Comparison of ENCODE assay signal across 21 mouse cellular contexts in the genomic region with DNA sequence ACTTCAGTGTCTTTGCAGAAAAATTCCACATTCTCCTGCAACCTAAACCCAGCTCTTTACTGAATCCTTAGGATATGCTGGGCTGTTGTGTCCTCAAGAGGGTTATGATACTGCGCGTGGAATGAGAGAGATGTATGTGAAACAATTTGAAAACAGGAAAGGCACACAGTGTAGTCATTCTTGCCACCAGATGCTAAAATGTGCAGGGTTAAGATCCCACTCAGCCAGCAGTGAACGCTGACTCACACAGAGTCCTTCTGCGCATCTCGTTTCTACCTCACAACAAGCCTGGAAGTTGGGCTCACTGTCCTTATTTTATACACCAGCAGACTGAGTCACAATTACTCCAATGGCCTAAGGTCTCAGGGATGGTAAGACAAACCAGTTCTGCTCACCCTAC. TPM values are rescaled to one million over a fixed set of nuclear protein-coding genes. Genes with fewer than 3 reads are reported as not detected.
DNase-seq lines count a peak whose midpoint lies in the region; ATAC-seq and TF ChIP-seq lines count a peak whose summit lies in the region.
"Had no signal": no experiment of that assay in that cellular context is flagged by ENCODE, and none has a peak within 500 bp of the region (broad histone marks: within the 10 kb centered on the region; RNA-seq: fewer than 3 reads in every experiment).

No protein-coding gene starts in this region.

- peak overlapping the region; percentile 46; the same call in 1 of the 2 replicates for H3K27ac ChIP-seq in hindbrain, embryonic 10.5 days
- H3K27ac ChIP-seq in hindbrain, embryonic 11.5 days (ENCODE audit: low read depth, low read length) = no peak overlapping the region
- H3K27ac ChIP-seq in midbrain, embryonic 11.5 days (ENCODE audit: low read depth, low read length) = no peak overlapping the region
- H3K27ac ChIP-seq in midbrain, postnatal 0 days (ENCODE audit: low read depth, low read length) = no peak overlapping the region
- peak overlapping the region; percentile 45 for H3K27ac ChIP-seq in MEL (ENCODE audit: control insufficient read depth, low read depth, low read length)
- peak overlapping the region; percentile 81 for H3K27ac ChIP-seq in limb, embryonic 10.5 days
- H3K27ac ChIP-seq: embryonic facial prominence, embryonic 12.5 days; forebrain, embryonic 12.5 days; hindbrain, embryonic 14.5 days had no signal

- no peaks in the 10 kb centered on the region for H3K79me2 ChIP-seq in MEL (ENCODE audit: control insufficient read depth, insufficient read depth, low read length, poor library complexity)

- no peaks in the 10 kb centered on the region for H3K36me3 ChIP-seq in hindbrain, embryonic 10.5 days
- H3K36me3 ChIP-seq in hindbrain, embryonic 11.5 days (ENCODE audit: control insufficient read depth, insufficient read depth, low read length) = no peaks in the 10 kb centered on the region
- H3K36me3 ChIP-seq in midbrain, embryonic 11.5 days (ENCODE audit: control insufficient read depth, insufficient read depth, low read length) = no peaks in the 10 kb centered on the region
- no peaks in the 10 kb centered on the region for H3K36me3 ChIP-seq in midbrain, postnatal 0 days (ENCODE audit: insufficient read depth, low read length)
- peaks cover 0 to 49% of the 10 kb centered on the region in 2 experiments; a peak in 2 of 4 replicates for H3K36me3 ChIP-seq in MEL (ENCODE audit: control insufficient read depth in 1 of 2, insufficient read depth in 2 of 2, low read length in 2 of 2)
- H3K36me3 ChIP-seq in limb, embryonic 10.5 days = no peaks in the 10 kb centered on the region
- H3K36me3 ChIP-seq: embryonic facial prominence, embryonic 12.5 days; forebrain, embryonic 12.5 days; heart, embryonic 12.5 days had no signal

- no peak for ATAC-seq in hindbrain, embryonic 11.5 days (ENCODE audit: low FRiP score)
- no peak for ATAC-seq in midbrain, embryonic 11.5 days (ENCODE audit: low FRiP score)
- no peak for ATAC-seq in midbrain, postnatal 0 days (ENCODE audit: low FRiP score)
- ATAC-seq: activated CD4-positive, CD25-positive, alpha-beta regulatory T cell, adult 4 months; forebrain, postnatal 0 days; intestine, postnatal 0 days; Patski had no signal

- no peak for TF ChIP-seq POLR2A in MEL (IDR thresholded peaks at IDR 0.05; ENCODE audit: control insufficient read depth in 1 of 2, insufficient read depth in 1 of 2, low read depth in 1 of 2, low read length in 2 of 2, poor library complexity in 1 of 2)

- H3K4me3 ChIP-seq in hindbrain, embryonic 10.5 days = no peak overlapping the region
- no peak overlapping the region for H3K4me3 ChIP-seq in hindbrain, embryonic 11.5 days (ENCODE audit: low read depth, low read length)
- no peak overlapping the region for H3K4me3 ChIP-seq in midbrain, embryonic 11.5 days (ENCODE audit: low read depth, low read length)
- H3K4me3 ChIP-seq in midbrain, postnatal 0 days (ENCODE audit: low read depth, low read length) = no peak overlapping the region
- no peak overlapping the region for H3K4me3 ChIP-seq in MEL (ENCODE audit: control insufficient read depth in 1 of 2, insufficient read depth in 1 of 2, low read depth in 2 of 2, low read length in 2 of 2)
- H3K4me3 ChIP-seq in limb, embryonic 10.5 days = no peak overlapping the region
- H3K4me3 ChIP-seq: embryonic facial prominence, embryonic 12.5 days; forebrain, embryonic 12.5 days; heart, embryonic 12.5 days had no signal

- H3K4me1 ChIP-seq in hindbrain, embryonic 10.5 days (replicated peaks) = peaks cover 24% of the 10 kb centered on the region
- no peaks in the 10 kb centered on the region; the same call in 1 of the 2 replicates for H3K4me1 ChIP-seq in hindbrain, embryonic 11.5 days (replicated peaks; ENCODE audit: control insufficient read depth, insufficient read depth, low read length)
- H3K4me1 ChIP-seq in midbrain, embryonic 11.5 days (ENCODE audit: control insufficient read depth, insufficient read depth, low read length) = no peaks in the 10 kb centered on the region; the same call in 1 of the 2 replicates
- H3K4me1 ChIP-seq in midbrain, postnatal 0 days (ENCODE audit: insufficient read depth, low read length) = no peaks in the 10 kb centered on the region
- H3K4me1 ChIP-seq in MEL (ENCODE audit: control insufficient read depth in 1 of 2, insufficient read depth in 2 of 2, low read length in 2 of 2) = peaks cover 29 to 58% of the 10 kb centered on the region in 2 experiments
- peaks cover 32% of the 10 kb centered on the region for H3K4me1 ChIP-seq in limb, embryonic 10.5 days

- no peak for TF ChIP-seq CTCF in midbrain, postnatal 0 days (IDR thresholded peaks at IDR 0.05)
- TF ChIP-seq CTCF in MEL (IDR thresholded peaks at IDR 0.05 in 2 of 3, conservative IDR thresholded peaks at IDR 0.05 in 1 of 3; ENCODE audit: control insufficient read depth in 1 of 3, insufficient read depth in 1 of 3, low read depth in 2 of 3, low read length in 3 of 3, poor library complexity in 1 of 3, severe bottlenecking in 1 of 3) = no peak

- WGBS in hindbrain, embryonic 10.5 days = 82% methylated on average over 5 of the region's 5 CpGs
- 80% methylated on average over 5 of the region's 5 CpGs for WGBS in hindbrain, embryonic 11.5 days
- 86% methylated on average over 5 of the region's 5 CpGs for WGBS in midbrain, embryonic 11.5 days
- WGBS in midbrain, postnatal 0 days = 80% methylated on average over 5 of the region's 5 CpGs
- 91% methylated on average over 5 of the region's 5 CpGs for WGBS in limb, embryonic 10.5 days

- no peaks in the 10 kb centered on the region for H3K9me3 ChIP-seq in hindbrain, embryonic 10.5 days
- no peaks in the 10 kb centered on the region for H3K9me3 ChIP-seq in hindbrain, embryonic 11.5 days (ENCODE audit: control insufficient read depth, low read length)
- H3K9me3 ChIP-seq in midbrain, embryonic 11.5 days (ENCODE audit: control insufficient read depth, low read length) = no peaks in the 10 kb centered on the region
- H3K9me3 ChIP-seq in midbrain, postnatal 0 days (ENCODE audit: low read length) = no peaks in the 10 kb centered on the region
- no peaks in the 10 kb centered on the region for H3K9me3 ChIP-seq in MEL (replicated peaks; ENCODE audit: insufficient read depth, low read length)
- no peaks in the 10 kb centered on the region for H3K9me3 ChIP-seq in limb, embryonic 10.5 days (replicated peaks)
- H3K9me3 ChIP-seq: embryonic facial prominence, embryonic 12.5 days; forebrain, embryonic 12.5 days; heart, embryonic 12.5 days had no signal

- TF ChIP-seq EP300 in MEL (IDR thresholded peaks at IDR 0.05; ENCODE audit: low read depth in 1 of 2, low read length in 2 of 2) = peak in 1 of 2 experiments; percentile 4; a peak in 1 of 4 replicates

- H3K9ac ChIP-seq in hindbrain, embryonic 11.5 days (ENCODE audit: low read depth, low read length) = no peak overlapping the region
- H3K9ac ChIP-seq in midbrain, embryonic 11.5 days (ENCODE audit: low read length) = no peak overlapping the region
- no peak overlapping the region for H3K9ac ChIP-seq in midbrain, postnatal 0 days (replicated peaks; ENCODE audit: low read length, poor library complexity, severe bottlenecking)
- H3K9ac ChIP-seq in MEL (ENCODE audit: control insufficient read depth, low read depth, low read length, poor library complexity, severe bottlenecking) = no peak overlapping the region
- H3K9ac ChIP-seq: embryonic facial prominence, embryonic 12.5 days; forebrain, embryonic 12.5 days; forebrain, postnatal 0 days; heart, embryonic 12.5 days; hindbrain, embryonic 14.5 days had no signal

- H3K27me3 ChIP-seq in hindbrain, embryonic 10.5 days (ENCODE audit: insufficient read depth, poor library complexity, severe bottlenecking) = peaks cover 48% of the 10 kb centered on the region
- peaks cover 3% of the 10 kb centered on the region; the same call in 1 of the 2 replicates for H3K27me3 ChIP-seq in hindbrain, embryonic 11.5 days (ENCODE audit: control insufficient read depth, insufficient read depth, low read length)
- H3K27me3 ChIP-seq in midbrain, embryonic 11.5 days (ENCODE audit: control insufficient read depth, insufficient read depth, low read length) = no peaks in the 10 kb centered on the region
- H3K27me3 ChIP-seq in midbrain, postnatal 0 days (ENCODE audit: insufficient read depth, low read length) = no peaks in the 10 kb centered on the region
- no peaks in the 10 kb centered on the region for H3K27me3 ChIP-seq in MEL (ENCODE audit: control insufficient read depth in 1 of 2, insufficient read depth in 2 of 2, low read length in 2 of 2)
- H3K27me3 ChIP-seq in limb, embryonic 10.5 days (ENCODE audit: low read depth, poor library complexity, severe bottlenecking) = 0 out of 2 replicates have a peak, but pooled peaks cover 8% of the 10 kb centered on the region
- H3K27me3 ChIP-seq: heart, embryonic 12.5 days; Patski had no signal

- DNase-seq in hindbrain, embryonic 10.5 days (ENCODE audit: low spot score) = no peak
- DNase-seq in hindbrain, embryonic 11.5 days (ENCODE audit: low spot score) = no peak
- DNase-seq in midbrain, embryonic 11.5 days (ENCODE audit: low spot score, missing footprints) = peak; percentile 64
- DNase-seq in midbrain, postnatal 0 days (ENCODE audit: low spot score) = no peak
- DNase-seq in MEL (ENCODE audit: low read depth, low spot score) = peak; percentile 56
- no peak for DNase-seq in limb, embryonic 10.5 days (ENCODE audit: low spot score)
- DNase-seq in layer of hippocampus, postnatal 10 days (ENCODE audit: low spot score in 2 of 2) = no peak
- DNase-seq: adrenal gland, postnatal 36 days; cerebellum, adult 18-20 months; cerebellum, postnatal 10 days; forebrain, postnatal 0 days; gastrocnemius, postnatal 14 days; heart, postnatal 36 days; kidney, adult 8-10 months had no signal

- H3K4me2 ChIP-seq in hindbrain, embryonic 11.5 days (replicated peaks; ENCODE audit: low read depth, low read length) = no peak overlapping the region
- H3K4me2 ChIP-seq in midbrain, embryonic 11.5 days = no peak overlapping the region
- H3K4me2 ChIP-seq in midbrain, postnatal 0 days (ENCODE audit: low read depth, low read length, poor library complexity, severe bottlenecking) = no peak overlapping the region
- H3K4me2 ChIP-seq: embryonic facial prominence, embryonic 12.5 days; forebrain, embryonic 12.5 days; heart, embryonic 12.5 days; hindbrain, embryonic 14.5 days had no signal

- TF ChIP-seq RAD21 in MEL (IDR thresholded peaks at IDR 0.05; ENCODE audit: low read depth, low read length) = no peak

RNA-seq across cellular contexts. Expression of a gene that starts 59.9 kb away (rescaled TPM):
- 11.4 and 17.1 TPM in 2 replicates for polyA plus RNA-seq in hindbrain, embryonic 10.5 days (2016; fragmentation: Nextera tagmentation; extraction: Ambion mirVana)
- polyA plus RNA-seq in hindbrain, embryonic 11.5 days (2014; fragmentation: Nextera tagmentation; extraction: Ambion mirVana) = 36.9 and 48.4 TPM in 2 replicates
- polyA plus RNA-seq in midbrain, embryonic 11.5 days (2014; fragmentation: Nextera tagmentation; extraction: Ambion mirVana) = 29.2 and 37.5 TPM in 2 replicates
- 61.7 and 66.9 TPM in 2 replicates for total RNA-seq in midbrain, postnatal 0 days (2014; rRNA removed)
- polyA plus RNA-seq in midbrain, postnatal 0 days (2015; fragmentation: Nextera tagmentation; extraction: Ambion mirVana) = 17.3 and 17.4 TPM in 2 replicates
- total RNA-seq in MEL (2012; rRNA removed) = 44.9 and 48.2 TPM in 2 replicates
- 100 to 1,000 TPM; 164 to 356 TPM for polyA plus RNA-seq in MEL (2012; ENCODE audit: insufficient read depth in 1 of 2, insufficient read length in 2 of 2, low read depth in 1 of 2, low replicate concordance in 2 of 2, missing spikeins in 1 of 2)
- polyA plus RNA-seq in limb, embryonic 10.5 days (2016; fragmentation: Nextera tagmentation; extraction: Ambion mirVana) = 11.5 and 12.9 TPM in 2 replicates
- total RNA-seq in layer of hippocampus, postnatal 10 days (2021) = 10 to 100 TPM; 73.4 to 79.8 TPM

Comparison
In these comparisons a context has a peak if more than half of its experiments do, and no peak if none do; other contexts are left out.
1. DNase-seq: peak in midbrain, embryonic 11.5 days (single experiment) and MEL (single experiment); none in hindbrain, embryonic 10.5 days (single experiment), hindbrain, embryonic 11.5 days (single experiment), midbrain, postnatal 0 days (single experiment), limb, embryonic 10.5 days (single experiment) and layer of hippocampus, postnatal 10 days (0 of 2).
2. H3K27ac ChIP-seq: peak in hindbrain, embryonic 10.5 days (single experiment), MEL (single experiment) and limb, embryonic 10.5 days (single experiment); none in hindbrain, embryonic 11.5 days (single experiment), midbrain, embryonic 11.5 days (single experiment) and midbrain, postnatal 0 days (single experiment).